Mouse (Mus musculus): Measurements from ENCODE around the gene Ncoa5.
A peak's percentile ranks its signal among the peaks of the same experiment; 100 is the strongest.

The Ncoa5 gene

GRCm38 (mm10) chr2:164994156-164994555 lies 40.5 kb downstream of the Ncoa5 start:
- no peak for DNase-seq

- DNase-seq: peak in 1 of 2 experiments; percentile 18
These were observed 42.9 kb downstream of the Ncoa5 start for GRCm38 (mm10) chr2:164991808-164992207.

GRCm38 (mm10) chr2:164991111-164991510 lies 43.6 kb downstream of the Ncoa5 start:
- no peak for DNase-seq

- no peak for DNase-seq
These were observed 45.9 kb downstream of the Ncoa5 start for GRCm38 (mm10) chr2:164988777-164989176.

GRCm38 (mm10) chr2:164986371-164987027 lies 48.2 kb downstream of the Ncoa5 start:
- DNase-seq: no peak

GRCm38 (mm10) chr2:164985962-164986361 lies 48.7 kb downstream of the Ncoa5 start:
- no peak for DNase-seq

- peak; percentile 61 for DNase-seq
These were observed 54.9 kb downstream of the Ncoa5 start for GRCm38 (mm10) chr2:164979749-164980148.

- no peak for DNase-seq
These were observed 59.1 kb downstream of the Ncoa5 start for GRCm38 (mm10) chr2:164975611-164976010.

GRCm38 (mm10) chr2:164972646-164973045 lies 62.0 kb downstream of the Ncoa5 start:
- DNase-seq: no peak

GRCm38 (mm10) chr2:164970631-164971196 lies 64.0 kb downstream of the Ncoa5 start:
- DNase-seq: no peak

GRCm38 (mm10) chr2:164969348-164969781 lies 65.3 kb downstream of the Ncoa5 start:
- DNase-seq: no peak

- DNase-seq: peak; percentile 79 to 82
These were observed 66.2 kb downstream of the Ncoa5 start for GRCm38 (mm10) chr2:164968451-164968851.

GRCm38 (mm10) chr2:164967761-164968440 lies 66.8 kb downstream of the Ncoa5 start:
- no peak for DNase-seq

- DNase-seq: no peak
These were observed 67.5 kb downstream of the Ncoa5 start for GRCm38 (mm10) chr2:164967193-164967592.

- DNase-seq: peak in 1 of 2 experiments; percentile 41
These were observed 68.3 kb downstream of the Ncoa5 start for GRCm38 (mm10) chr2:164966381-164966780.

- DNase-seq: no peak
These were observed 69.7 kb downstream of the Ncoa5 start for GRCm38 (mm10) chr2:164964981-164965380.

GRCm38 (mm10) chr2:164964242-164964894 lies 70.3 kb downstream of the Ncoa5 start:
- no peak for DNase-seq

GRCm38 (mm10) chr2:164962183-164962580 lies 72.5 kb downstream of the Ncoa5 start:
- no peak for DNase-seq

GRCm38 (mm10) chr2:164961506-164962182 lies 73.0 kb downstream of the Ncoa5 start:
- peak; percentile 53 to 70 for DNase-seq

- DNase-seq: peak; percentile 60 to 68
These were observed 73.8 kb downstream of the Ncoa5 start, which contains the start of gene Slc12a5 for GRCm38 (mm10) chr2:164960716-164961441. Gene Slc12a5, plus strand, starts transcription at chr2:164960802.

- no peak for DNase-seq
These were observed 76.9 kb downstream of the Ncoa5 start for GRCm38 (mm10) chr2:164957548-164958315.

All from lung, postnatal 4 days (tissue).